Comparison of ENCODE assay signal across 24 mouse cellular contexts in genomic region chr16:39196896-39197295, GRCm38 (mm10).
DNase-seq lines count a peak whose midpoint lies in the region; ATAC-seq and TF ChIP-seq lines count a peak whose summit lies in the region.
"Had no signal": no experiment of that assay in that cellular context is flagged by ENCODE, and none has a peak within 500 bp of the region (broad histone marks: within the 10 kb centered on the region; RNA-seq: fewer than 3 reads in every experiment).

No protein-coding gene starts in this region.

- H3K36me3 ChIP-seq in heart, embryonic 14.5 days (ENCODE audit: control insufficient read depth, insufficient read depth, low read length) = no peaks in the 10 kb centered on the region
- no peaks in the 10 kb centered on the region for H3K36me3 ChIP-seq in liver, postnatal 0 days (replicated peaks; ENCODE audit: insufficient read depth, low read length)
- no peaks in the 10 kb centered on the region for H3K36me3 ChIP-seq in liver, embryonic 11.5 days (ENCODE audit: control insufficient read depth, insufficient read depth, low read length)
- H3K36me3 ChIP-seq in CH12.LX (replicated peaks in 1 of 2; ENCODE audit: control insufficient read depth in 1 of 2, insufficient read depth in 1 of 2, low read length in 1 of 2) = no peaks in the 10 kb centered on the region
- H3K36me3 ChIP-seq: embryonic facial prominence, embryonic 13.5 days; hindbrain, embryonic 15.5 days; limb, embryonic 12.5 days; midbrain, embryonic 15.5 days; neural tube, embryonic 12.5 days had no signal

- H3K4me2 ChIP-seq in heart, embryonic 14.5 days (ENCODE audit: low read length) = no peak overlapping the region
- no peak overlapping the region for H3K4me2 ChIP-seq in liver, postnatal 0 days (ENCODE audit: low read depth, low read length)
- H3K4me2 ChIP-seq in liver, embryonic 11.5 days = no peak overlapping the region
- H3K4me2 ChIP-seq in CH12.LX (ENCODE audit: insufficient read depth, low read depth, poor library complexity, severe bottlenecking) = no peak overlapping the region
- H3K4me2 ChIP-seq: embryonic facial prominence, embryonic 13.5 days; hindbrain, embryonic 15.5 days; limb, embryonic 12.5 days; midbrain, embryonic 15.5 days; neural tube, embryonic 12.5 days had no signal

- H3K4me3 ChIP-seq in heart, embryonic 14.5 days (ENCODE audit: control insufficient read depth in 1 of 2, insufficient read depth in 1 of 2, low read depth in 1 of 2, low read length in 2 of 2) = no peak overlapping the region
- H3K4me3 ChIP-seq in liver, postnatal 0 days (ENCODE audit: low read depth, low read length) = no peak overlapping the region
- no peak overlapping the region for H3K4me3 ChIP-seq in liver, embryonic 11.5 days (ENCODE audit: low read depth, low read length)
- no peak overlapping the region for H3K4me3 ChIP-seq in CH12.LX (replicated peaks in 1 of 3; ENCODE audit: low read depth in 2 of 3, low read length in 2 of 3, poor library complexity in 1 of 3)
- H3K4me3 ChIP-seq: embryonic facial prominence, embryonic 13.5 days; gastrocnemius, adult 2 months; hindbrain, embryonic 15.5 days; layer of hippocampus, adult 2 months; limb, embryonic 12.5 days; midbrain, embryonic 15.5 days; neural tube, embryonic 12.5 days had no signal

- dilution Hi-C loops in CH12.LX (cut with MboI; ENCODE audit: extremely low pct_ligation_motif_present, extremely low pct_unique_long_range_greater_than_20kb, low sequenced_read_pairs) = no loop called here

- in situ Hi-C loops in CH12.LX (cut with MboI; ENCODE audit: low pct_ligation_motif_present, low pct_unique_long_range_greater_than_20kb, low sequenced_read_pairs) = no loop called here

- TF ChIP-seq POLR2A in CH12.LX (IDR thresholded peaks at IDR 0.05; ENCODE audit: low read depth, low read length) = no peak

- peak; percentile 59; the same call in 1 of the 2 replicates for ATAC-seq in heart, embryonic 14.5 days (ENCODE audit: insufficient number of reproducible peaks, insufficient read depth, low FRiP score, low read depth)
- ATAC-seq in liver, postnatal 0 days = peak; percentile 23; the same call in 1 of the 2 replicates
- ATAC-seq in liver, embryonic 11.5 days (replicated peaks; ENCODE audit: low FRiP score) = no peak
- no peak for ATAC-seq in megakaryocyte progenitor cell, adult 5-6 weeks (replicated peaks; ENCODE audit: poor library complexity)
- ATAC-seq: forebrain, embryonic 14.5 days; midbrain, embryonic 15.5 days had no signal

- H3K27me3 ChIP-seq in heart, embryonic 14.5 days (ENCODE audit: control insufficient read depth, insufficient read depth, low read length) = no peaks in the 10 kb centered on the region
- no peaks in the 10 kb centered on the region for H3K27me3 ChIP-seq in liver, postnatal 0 days (ENCODE audit: insufficient read depth, low read length)
- H3K27me3 ChIP-seq in liver, embryonic 11.5 days (replicated peaks; ENCODE audit: control insufficient read depth, insufficient read depth, low read length) = no peaks in the 10 kb centered on the region
- H3K27me3 ChIP-seq in CH12.LX (replicated peaks) = no peaks in the 10 kb centered on the region
- H3K27me3 ChIP-seq: embryonic facial prominence, embryonic 13.5 days; hindbrain, embryonic 15.5 days; limb, embryonic 12.5 days; midbrain, embryonic 15.5 days; neural tube, embryonic 12.5 days had no signal

- TF ChIP-seq RAD21 in CH12.LX (IDR thresholded peaks at IDR 0.05; ENCODE audit: low read depth, low read length) = no peak

- intact Hi-C loops in heart, postnatal 10 days (cut with DNase I) = no loop called here

- H3K9ac ChIP-seq in heart, embryonic 14.5 days (ENCODE audit: low read length) = no peak overlapping the region
- no peak overlapping the region for H3K9ac ChIP-seq in liver, postnatal 0 days (replicated peaks)
- H3K9ac ChIP-seq in liver, embryonic 11.5 days (ENCODE audit: low read depth, low read length) = no peak overlapping the region
- no peak overlapping the region for H3K9ac ChIP-seq in CH12.LX (ENCODE audit: insufficient read depth, low read depth)
- H3K9ac ChIP-seq: embryonic facial prominence, embryonic 13.5 days; hindbrain, embryonic 15.5 days; limb, embryonic 12.5 days; liver, embryonic 14.5 days; midbrain, embryonic 15.5 days; neural tube, embryonic 12.5 days had no signal

- H3K79me2 ChIP-seq in CH12.LX (replicated peaks; ENCODE audit: control insufficient read depth, extremely low read depth, insufficient read depth, poor library complexity, severe bottlenecking) = no peaks in the 10 kb centered on the region

- no peak for TF ChIP-seq EP300 in liver, postnatal 0 days (IDR thresholded peaks at IDR 0.05; ENCODE audit: low read depth)
- TF ChIP-seq EP300 in CH12.LX (IDR thresholded peaks at IDR 0.05; ENCODE audit: low read length) = no peak

- peak overlapping the region; percentile 24 to 31; a peak in 1 of 4 replicates for H3K27ac ChIP-seq in heart, embryonic 14.5 days (replicated peaks in 1 of 2; ENCODE audit: control insufficient read depth in 1 of 2, insufficient read depth in 1 of 2, low read depth in 2 of 2, low read length in 2 of 2)
- H3K27ac ChIP-seq in liver, postnatal 0 days (ENCODE audit: low read depth) = no peak overlapping the region
- no peak overlapping the region for H3K27ac ChIP-seq in liver, embryonic 11.5 days (ENCODE audit: low read depth, low read length)
- H3K27ac ChIP-seq in CH12.LX (ENCODE audit: insufficient read depth, low read depth) = no peak overlapping the region
- H3K27ac ChIP-seq: embryonic facial prominence, embryonic 13.5 days; gastrocnemius, adult 2 months; hindbrain, embryonic 15.5 days; layer of hippocampus, adult 2 months; limb, embryonic 12.5 days; liver, embryonic 14.5 days; midbrain, embryonic 15.5 days; neural tube, embryonic 12.5 days had no signal

- 46% methylated on average over 2 of the region's 2 CpGs for WGBS in heart, embryonic 14.5 days
- 39% methylated on average over 2 of the region's 2 CpGs for WGBS in liver, postnatal 0 days (ENCODE audit: insufficient replicate concordance)
- WGBS in liver, embryonic 11.5 days = 64% methylated on average over 2 of the region's 2 CpGs

- no peak for TF ChIP-seq CTCF in liver, postnatal 0 days (IDR thresholded peaks at IDR 0.05; ENCODE audit: low read depth)
- TF ChIP-seq CTCF in CH12.LX (conservative IDR thresholded peaks at IDR 0.05 in 1 of 2, IDR thresholded peaks at IDR 0.05 in 1 of 2; ENCODE audit: low read depth in 2 of 2, low read length in 2 of 2) = no peak

- DNase-seq in heart, postnatal 4 days = no peak
- DNase-seq in liver, postnatal 0 days = no peak
- no peak for DNase-seq in liver, embryonic 11.5 days (ENCODE audit: low spot score)
- peak; percentile 58 for DNase-seq in CH12.LX (ENCODE audit: extremely low read depth)
- DNase-seq in heart, postnatal 10 days = peak; percentile 1 to 2
- DNase-seq: adrenal gland, postnatal 10 days; cerebellum, adult 18-20 months; cerebellum, postnatal 14 days; gastrocnemius, adult 2 months; kidney, adult 9 months; kidney, postnatal 25 days; lung, postnatal 14 days; thymus, adult 2 months; thymus, postnatal 4 days had no signal

- H3K9me3 ChIP-seq in heart, embryonic 14.5 days (ENCODE audit: control insufficient read depth, low read length) = no peaks in the 10 kb centered on the region
- no peaks in the 10 kb centered on the region for H3K9me3 ChIP-seq in liver, postnatal 0 days (ENCODE audit: low read length)
- H3K9me3 ChIP-seq in liver, embryonic 11.5 days (ENCODE audit: control insufficient read depth, low read length) = no peaks in the 10 kb centered on the region
- peaks cover 18% of the 10 kb centered on the region for H3K9me3 ChIP-seq in CH12.LX (replicated peaks; ENCODE audit: low read length)
- H3K9me3 ChIP-seq: embryonic facial prominence, embryonic 13.5 days; hindbrain, embryonic 15.5 days; limb, embryonic 12.5 days; midbrain, embryonic 15.5 days; neural tube, embryonic 12.5 days had no signal

- H3K4me1 ChIP-seq in heart, embryonic 14.5 days (ENCODE audit: control insufficient read depth in 2 of 2, insufficient read depth in 2 of 2, low read length in 2 of 2) = no peaks in the 10 kb centered on the region
- H3K4me1 ChIP-seq in liver, postnatal 0 days (ENCODE audit: insufficient read depth) = no peaks in the 10 kb centered on the region
- no peaks in the 10 kb centered on the region for H3K4me1 ChIP-seq in liver, embryonic 11.5 days (replicated peaks; ENCODE audit: control insufficient read depth, insufficient read depth, low read length)
- H3K4me1 ChIP-seq in CH12.LX (ENCODE audit: control insufficient read depth in 1 of 2, insufficient read depth in 2 of 2) = peaks cover 0 to 33% of the 10 kb centered on the region in 2 experiments; a peak in 2 of 4 replicates
- H3K4me1 ChIP-seq: embryonic facial prominence, embryonic 13.5 days; hindbrain, embryonic 15.5 days; limb, embryonic 12.5 days; midbrain, embryonic 15.5 days; neural tube, embryonic 12.5 days had no signal

TF ChIP-seq in CH12.LX, 34 proteins besides CTCF, POLR2A, EP300 and RAD21:
- TF ChIP-seq USF2 (conservative IDR thresholded peaks at IDR 0.05; ENCODE audit: low read depth, low read length) = no peak
- TF ChIP-seq ELF1 (IDR thresholded peaks at IDR 0.05; ENCODE audit: low read depth, low read length) = no peak
- TF ChIP-seq BHLHE40 (IDR thresholded peaks at IDR 0.05; ENCODE audit: low read depth, low read length) = no peak
- TF ChIP-seq PAX5 (IDR thresholded peaks at IDR 0.05; ENCODE audit: low read length) = no peak
- TF ChIP-seq KAT2A (IDR thresholded peaks at IDR 0.05; ENCODE audit: insufficient replicate concordance, low read length) = no peak
- no peak for TF ChIP-seq GABPA (IDR thresholded peaks at IDR 0.05; ENCODE audit: insufficient replicate concordance, low read depth, low read length)

Comparison
In these comparisons a context has a peak if more than half of its experiments do, and no peak if none do; other contexts are left out.
1. ATAC-seq: peak in heart, embryonic 14.5 days (single experiment) and liver, postnatal 0 days (single experiment); none in liver, embryonic 11.5 days (single experiment) and megakaryocyte progenitor cell, adult 5-6 weeks (single experiment).
2. DNase-seq: peak in CH12.LX (single experiment) and heart, postnatal 10 days (2 of 2); none in heart, postnatal 4 days (single experiment), liver, postnatal 0 days (single experiment) and liver, embryonic 11.5 days (single experiment).
3. H3K27ac ChIP-seq: peak in heart, embryonic 14.5 days (2 of 2); none in liver, postnatal 0 days (single experiment), liver, embryonic 11.5 days (single experiment) and CH12.LX (single experiment).